Mouse (Mus musculus) effector memory CD4-positive, alpha-beta T cell, adult 7 months (primary cell): Measurements from ENCODE around the gene Usp25. TPM values are rescaled to one million over a fixed set of nuclear protein-coding genes. Genes with fewer than 3 reads are reported as not detected.

Experiments
- polyA plus RNA-seq: library from polyadenylated mRNA; unstranded; fragments of 100-300 nt; shearing (Covaris generic); gene quantifications from one replicate; pipeline ENCODE4 v1.2.1, GENCODE M21; 2017

The Usp25 gene
- 153 TPM for polyA plus RNA-seq

DNA sequence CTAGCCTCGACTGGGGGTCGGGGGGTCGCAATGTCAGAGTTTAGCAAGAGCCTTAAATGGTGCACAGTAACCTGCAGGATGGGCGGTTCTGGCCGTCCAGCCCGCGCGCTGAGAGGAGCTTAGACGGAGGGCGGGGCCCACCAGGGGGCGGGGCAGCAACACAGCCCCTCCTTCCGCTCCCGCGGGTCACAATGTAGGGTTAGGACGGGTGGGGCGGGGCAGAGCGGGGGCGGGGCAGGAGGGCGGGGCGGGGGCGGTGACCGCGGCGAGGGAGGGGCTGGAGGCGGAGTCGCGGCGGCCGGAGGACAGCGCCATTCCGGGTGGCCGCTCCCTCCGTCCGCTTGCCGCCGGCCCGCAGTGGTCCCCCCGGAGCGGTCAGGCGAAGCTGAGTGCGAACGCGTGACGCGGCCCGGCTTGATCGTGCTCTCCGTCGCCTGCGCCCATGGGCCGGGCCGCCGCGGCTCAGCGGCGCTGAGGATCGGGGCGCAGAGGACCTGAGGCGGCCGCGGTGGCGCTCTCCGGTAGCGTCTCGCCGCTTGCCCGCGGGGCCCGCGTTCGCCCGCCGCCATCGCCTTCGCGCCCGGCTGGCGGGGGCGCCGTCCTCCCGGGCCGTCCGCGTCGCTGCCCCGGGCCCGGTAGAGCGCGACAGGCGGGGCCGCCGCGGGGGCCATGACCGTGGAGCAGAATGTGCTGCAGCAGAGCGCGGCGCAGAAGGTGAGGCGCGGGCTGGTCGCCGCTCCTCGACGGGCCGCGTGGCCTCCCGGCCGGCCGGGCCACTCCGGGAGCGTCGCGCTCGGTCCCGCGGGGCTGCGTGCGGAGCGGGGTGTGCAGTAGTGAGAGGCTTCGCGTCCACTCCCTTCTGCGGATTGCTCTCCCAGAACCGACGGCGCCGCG, at the start of gene Usp25:
TSS of gene Usp25 (plus strand) at position 280 of the 894 bp plus-strand sequence.

